Mouse (Mus musculus): ENCODE data around the gene Adprhl1.
A peak's percentile ranks its signal among the peaks of the same experiment; 100 is the strongest.

Adprhl1 gene

GRCm38 (mm10) chr8:13228923-13229610 is 24.9 kb downstream of the Adprhl1 start:
- no peak for DNase-seq (ENCODE audit: low spot score)

GRCm38 (mm10) chr8:13227184-13227583 is 26.8 kb downstream of the Adprhl1 start:
- no peak for DNase-seq (ENCODE audit: low spot score)

- DNase-seq (ENCODE audit: low spot score), result no peak
Measured at GRCm38 (mm10) chr8:13226288-13226687, 27.7 kb downstream of the Adprhl1 start.

GRCm38 (mm10) chr8:13224426-13224825 is 29.5 kb downstream of the Adprhl1 start:
- DNase-seq (ENCODE audit: low spot score), result no peak

- DNase-seq (ENCODE audit: low spot score), result no peak
Measured at GRCm38 (mm10) chr8:13218441-13218840, 35.5 kb downstream of the Adprhl1 start.

- no peak for DNase-seq (ENCODE audit: low spot score)
Measured at GRCm38 (mm10) chr8:13217986-13218385, 36.0 kb downstream of the Adprhl1 start.

GRCm38 (mm10) chr8:13217093-13217492 is 36.9 kb downstream of the Adprhl1 start:
- DNase-seq (ENCODE audit: low spot score), result no peak

GRCm38 (mm10) chr8:13216386-13216785 is 37.6 kb downstream of the Adprhl1 start:
- no peak for DNase-seq (ENCODE audit: low spot score)

GRCm38 (mm10) chr8:13213479-13214268 is 40.3 kb downstream of the Adprhl1 start:
- peak; percentile 76 for DNase-seq (ENCODE audit: low spot score)

- no peak for DNase-seq (ENCODE audit: low spot score)
Measured at GRCm38 (mm10) chr8:13209770-13210169, 44.2 kb downstream of the Adprhl1 start.

- no peak for DNase-seq (ENCODE audit: low spot score)
Measured at GRCm38 (mm10) chr8:13208627-13209355, 45.2 kb downstream of the Adprhl1 start.

- no peak for DNase-seq (ENCODE audit: low spot score)
Measured at GRCm38 (mm10) chr8:13206290-13206689, 47.7 kb downstream of the Adprhl1 start.

GRCm38 (mm10) chr8:13205311-13205710 is 48.7 kb downstream of the Adprhl1 start:
- DNase-seq (ENCODE audit: low spot score), result no peak

GRCm38 (mm10) chr8:13204371-13205140 is 49.4 kb downstream of the Adprhl1 start:
- no peak for DNase-seq (ENCODE audit: low spot score)

GRCm38 (mm10) chr8:13203472-13203871 is 50.5 kb downstream of the Adprhl1 start:
- no peak for DNase-seq (ENCODE audit: low spot score)

GRCm38 (mm10) chr8:13202806-13203205 is 51.2 kb downstream of the Adprhl1 start:
- DNase-seq (ENCODE audit: low spot score), result no peak

- DNase-seq (ENCODE audit: low spot score), result no peak
Measured at GRCm38 (mm10) chr8:13202041-13202440, 51.9 kb downstream of the Adprhl1 start.

GRCm38 (mm10) chr8:13201013-13201334 is 53.0 kb downstream of the Adprhl1 start:
- no peak for DNase-seq (ENCODE audit: low spot score)

- DNase-seq (ENCODE audit: low spot score), result peak; percentile 44
Measured at GRCm38 (mm10) chr8:13200301-13201012, 53.5 kb downstream of the Adprhl1 start, which contains the start of gene Grtp1. Gene Grtp1 (minus strand): TSS chr8:13200620.

GRCm38 (mm10) chr8:13199385-13200061 is 54.4 kb downstream of the Adprhl1 start:
- DNase-seq (ENCODE audit: low spot score), result no peak

- DNase-seq (ENCODE audit: low spot score), result no peak
Measured at GRCm38 (mm10) chr8:13197493-13197892, 56.5 kb downstream of the Adprhl1 start.
